Mouse (Mus musculus): ENCODE measurements around the gene Aldh4a1.

Aldh4a1 gene

GRCm38 (mm10) chr4:139669847-139670246 lies 47.2 kb downstream of the Aldh4a1 start:
- peak in 1 of 2 experiments; percentile 21 for DNase-seq (ENCODE audit: low spot score in 2 of 2)

- DNase-seq (ENCODE audit: low spot score in 2 of 2), result no peak
Measured at GRCm38 (mm10) chr4:139675696-139676095, 53.0 kb downstream of the Aldh4a1 start.

- peak; percentile 3 to 28 for DNase-seq (ENCODE audit: low spot score in 2 of 2)
Measured at GRCm38 (mm10) chr4:139683728-139684638, 61.3 kb downstream of the Aldh4a1 start.

DNA sequence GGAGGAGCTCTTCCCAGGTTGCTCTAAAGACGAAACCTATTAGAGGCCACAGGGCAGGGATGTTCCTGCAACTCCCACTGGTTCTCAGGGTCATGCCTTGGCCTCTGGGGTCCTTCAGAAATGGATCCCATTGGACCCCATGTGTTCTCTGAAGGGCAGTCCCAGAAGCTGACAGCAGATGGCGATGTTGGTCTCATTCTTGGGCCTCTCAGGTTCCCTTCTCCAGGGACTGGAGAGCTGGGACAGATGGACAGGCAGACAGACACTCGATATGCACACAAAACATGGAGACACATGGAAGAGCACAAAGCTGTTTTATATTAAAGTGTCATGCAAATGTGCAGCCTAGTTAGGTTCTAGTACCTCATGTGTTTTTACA lies 62.0 kb downstream of the Aldh4a1 start:
- peak in 1 of 2 experiments; percentile 17 for DNase-seq (ENCODE audit: low spot score in 2 of 2)

GRCm38 (mm10) chr4:139688058-139688457 lies 65.4 kb downstream of the Aldh4a1 start:
- no peak for DNase-seq (ENCODE audit: low spot score in 2 of 2)

DNA sequence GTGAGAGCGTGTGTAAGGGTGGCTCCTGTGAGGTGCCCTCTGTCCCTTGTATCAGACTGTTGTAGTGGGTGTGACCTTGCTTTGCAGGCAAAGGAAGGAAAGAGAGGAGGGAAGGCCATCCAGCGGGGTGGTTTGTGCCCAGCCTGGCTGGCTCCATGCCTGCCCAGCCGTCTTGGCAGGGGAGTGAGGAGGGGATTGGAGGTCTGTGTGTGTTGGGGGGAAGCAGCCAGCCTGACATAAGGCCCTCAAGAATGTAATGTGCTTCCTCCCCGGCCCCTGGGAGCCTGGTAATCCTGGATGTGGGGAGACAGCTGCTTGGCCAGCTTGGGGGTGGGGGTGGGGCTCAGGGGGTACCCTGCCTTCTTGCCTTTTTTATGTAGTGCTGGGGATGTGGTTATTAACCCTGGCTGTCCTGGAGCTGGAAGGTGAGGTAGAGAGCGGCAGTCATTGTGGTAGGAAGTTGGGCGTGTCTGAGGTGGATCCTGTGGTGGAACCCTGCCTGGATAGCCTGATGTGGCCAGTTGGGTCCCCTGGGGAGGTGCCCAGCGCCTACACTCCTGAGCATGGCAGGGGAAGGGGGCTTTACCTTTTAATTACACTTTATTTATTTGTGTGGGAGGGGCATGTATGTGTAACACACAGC lies 67.1 kb downstream of the Aldh4a1 start:
- DNase-seq (ENCODE audit: low spot score in 2 of 2), result no peak

GRCm38 (mm10) chr4:139693315-139693714 lies 70.6 kb downstream of the Aldh4a1 start:
- DNase-seq (ENCODE audit: low spot score in 2 of 2), result no peak

- no peak for DNase-seq (ENCODE audit: low spot score in 2 of 2)
Measured at GRCm38 (mm10) chr4:139697755-139698154, 75.1 kb downstream of the Aldh4a1 start.

DNA sequence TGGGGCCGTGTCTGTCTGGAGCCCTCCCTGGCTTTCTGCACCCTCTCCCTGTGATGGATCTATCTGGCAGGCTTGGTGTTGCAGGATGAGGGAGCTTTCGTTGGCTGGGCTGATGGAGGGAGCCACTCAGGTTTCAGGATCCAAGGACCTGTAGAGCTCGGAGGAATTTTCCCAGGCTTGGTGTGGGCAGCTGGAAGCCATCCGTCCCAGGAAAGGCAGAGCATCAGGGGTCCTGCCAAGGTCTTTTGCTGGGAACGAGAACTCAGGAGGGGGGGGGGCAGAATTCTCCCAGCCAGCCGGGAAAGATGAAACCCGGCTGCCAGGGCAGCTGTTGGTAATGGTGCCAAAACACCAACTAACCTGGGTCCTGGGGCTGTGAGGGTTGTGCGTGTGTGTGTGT lies 75.9 kb downstream of the Aldh4a1 start:
- DNase-seq (ENCODE audit: low spot score in 2 of 2), result no peak

Measured in spleen, postnatal 36 days (tissue).